Mouse (Mus musculus) cerebellum, postnatal 10 days (tissue): Measurements from ENCODE around the gene Arcn1.

Experiments used
- DNase-seq, 2 experiments: peaks; one replicate each; pipeline ENCODE4 v3.0.0; 2021; ENCODE audit warnings: mixed read lengths in 2 of 2

Gene Arcn1

DNA sequence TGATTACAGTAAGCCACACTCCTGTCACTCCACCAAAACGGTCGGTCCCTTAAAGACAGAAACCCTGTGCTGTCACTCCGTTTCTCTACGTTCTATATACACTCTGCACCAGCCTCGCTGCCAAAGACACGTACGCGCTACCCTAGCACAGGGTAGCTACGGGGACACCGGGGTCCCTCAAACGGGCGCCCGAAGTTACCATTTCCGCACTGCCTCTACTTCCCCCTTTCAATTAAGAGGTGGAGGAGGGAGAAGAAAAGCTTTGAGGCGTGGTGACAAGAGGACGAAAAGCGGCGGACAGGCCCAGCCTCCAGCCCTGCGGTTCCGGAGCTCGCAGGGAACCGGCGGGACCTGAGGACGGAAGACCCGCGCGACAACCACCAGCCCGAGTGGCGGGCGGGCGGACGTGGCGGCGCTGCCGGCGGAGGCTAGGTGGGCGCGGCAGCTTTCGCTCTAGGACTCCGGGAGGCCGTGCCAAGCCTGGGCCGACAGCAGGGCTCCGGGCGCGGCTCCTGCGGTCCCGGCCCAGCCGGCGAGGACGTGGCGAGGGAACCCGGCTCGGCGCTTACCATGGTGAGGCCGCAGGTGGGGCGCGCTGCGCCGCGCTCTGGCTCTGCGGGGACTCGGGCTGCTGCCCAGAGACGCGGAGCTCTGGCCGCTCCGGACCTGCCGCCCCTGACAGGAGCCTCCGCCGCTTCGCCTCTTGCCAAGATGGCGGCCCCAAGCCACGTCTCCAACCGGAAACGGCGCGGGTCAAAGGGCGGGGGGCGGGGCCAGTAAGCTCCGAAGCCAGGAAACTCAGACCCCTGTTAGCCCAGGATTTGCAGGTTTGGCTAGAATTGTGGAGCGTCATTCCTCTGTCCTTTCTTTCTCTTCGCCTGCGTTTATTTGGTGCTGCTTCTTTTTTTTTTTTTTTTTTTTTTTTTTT lies at the start of gene Arcn1, which contains the start of gene Ift46:
Gene Arcn1 (minus strand): TSS at position 745 of the 928 bp plus-strand sequence.
Gene Ift46 (plus strand): TSS at position 808 of the 928 bp plus-strand sequence.
- DNase-seq: peak; percentile 93 to 94

DNA sequence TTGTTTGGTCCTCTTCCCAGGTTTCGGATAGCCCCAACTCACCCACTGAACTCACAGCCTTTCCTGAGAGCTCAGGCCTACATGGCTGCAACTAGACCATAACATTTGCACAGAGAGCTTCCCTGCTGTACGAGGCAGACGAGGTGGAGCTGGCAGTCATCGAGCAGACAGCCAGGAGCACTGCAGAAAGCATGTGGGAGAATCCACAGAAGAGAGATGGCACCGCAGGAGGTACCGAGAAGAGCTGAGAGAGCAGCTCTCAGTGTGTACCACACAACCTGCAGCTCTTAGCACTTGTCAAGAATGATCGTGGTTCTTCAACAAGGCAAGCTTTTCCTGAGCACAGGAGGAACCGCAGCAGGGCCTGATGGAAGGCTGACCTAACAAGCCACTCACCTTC lies 46.5 kb upstream of the Arcn1 start:
- DNase-seq: no peak

GRCm38 (mm10) chr9:44810316-44810715 lies 42.7 kb upstream of the Arcn1 start:
- DNase-seq: no peak

DNA sequence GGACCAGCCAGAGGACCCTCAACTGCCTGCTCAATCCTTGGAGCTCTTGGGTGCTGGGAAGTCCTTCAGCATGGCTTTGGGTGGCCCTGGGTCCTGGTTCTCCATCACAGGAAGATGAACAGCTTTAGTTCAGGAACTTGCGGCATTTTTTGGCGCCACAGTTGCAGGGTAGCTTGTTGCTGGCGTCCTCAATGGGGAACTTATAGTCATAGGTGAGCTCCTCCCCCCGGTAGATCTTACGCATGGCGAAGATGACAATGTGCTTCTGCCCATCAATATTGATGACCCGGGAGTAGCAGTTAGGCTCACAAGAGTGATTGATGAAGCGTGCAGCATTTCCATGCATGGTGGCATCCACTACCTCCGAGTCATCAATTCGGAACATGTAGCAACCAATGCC lies 40.1 kb upstream of the Arcn1 start:
- no peak for DNase-seq

DNA sequence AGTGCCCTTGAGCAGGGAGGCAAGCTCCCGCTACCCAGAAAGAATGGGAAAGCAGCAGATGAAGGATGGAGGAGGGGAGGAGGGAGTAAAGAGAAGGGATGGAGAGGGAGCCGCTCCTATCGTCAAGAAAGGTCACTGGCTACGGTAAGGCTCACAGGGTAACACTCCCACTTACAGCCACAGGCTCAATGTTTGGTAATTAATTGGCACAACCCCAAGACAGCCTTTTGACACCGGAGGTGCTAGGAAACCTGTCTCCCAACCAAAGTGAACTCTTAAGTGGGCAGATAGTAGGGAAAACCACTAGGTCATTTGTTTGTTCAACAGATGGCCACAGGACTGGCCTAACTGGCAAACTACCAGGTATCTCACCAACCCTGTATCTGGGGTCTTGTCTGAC lies 39.5 kb upstream of the Arcn1 start:
- no peak for DNase-seq

- no peak for DNase-seq
Measured at GRCm38 (mm10) chr9:44805536-44805935, 37.9 kb upstream of the Arcn1 start.

DNA sequence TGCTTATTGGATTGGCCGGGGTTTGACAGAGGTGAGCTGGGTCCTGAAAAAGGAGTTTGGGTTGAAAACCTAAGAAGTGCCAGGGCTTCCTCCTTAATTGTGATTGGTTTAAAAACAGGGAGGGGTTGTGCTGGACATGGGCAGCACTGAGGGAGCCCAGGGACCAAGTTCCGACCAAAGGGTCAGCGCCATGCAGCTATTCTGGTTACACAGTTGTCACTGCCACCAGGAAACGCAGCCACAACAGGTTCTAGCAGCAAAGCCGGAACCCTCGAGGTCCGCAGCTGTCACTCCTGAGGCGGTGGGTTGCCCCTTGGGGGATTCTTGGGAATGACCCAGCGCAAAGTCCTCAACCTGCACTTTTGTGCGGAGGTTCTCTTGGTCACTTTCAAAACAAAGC lies 37.0 kb upstream of the Arcn1 start:
- DNase-seq: no peak

DNA sequence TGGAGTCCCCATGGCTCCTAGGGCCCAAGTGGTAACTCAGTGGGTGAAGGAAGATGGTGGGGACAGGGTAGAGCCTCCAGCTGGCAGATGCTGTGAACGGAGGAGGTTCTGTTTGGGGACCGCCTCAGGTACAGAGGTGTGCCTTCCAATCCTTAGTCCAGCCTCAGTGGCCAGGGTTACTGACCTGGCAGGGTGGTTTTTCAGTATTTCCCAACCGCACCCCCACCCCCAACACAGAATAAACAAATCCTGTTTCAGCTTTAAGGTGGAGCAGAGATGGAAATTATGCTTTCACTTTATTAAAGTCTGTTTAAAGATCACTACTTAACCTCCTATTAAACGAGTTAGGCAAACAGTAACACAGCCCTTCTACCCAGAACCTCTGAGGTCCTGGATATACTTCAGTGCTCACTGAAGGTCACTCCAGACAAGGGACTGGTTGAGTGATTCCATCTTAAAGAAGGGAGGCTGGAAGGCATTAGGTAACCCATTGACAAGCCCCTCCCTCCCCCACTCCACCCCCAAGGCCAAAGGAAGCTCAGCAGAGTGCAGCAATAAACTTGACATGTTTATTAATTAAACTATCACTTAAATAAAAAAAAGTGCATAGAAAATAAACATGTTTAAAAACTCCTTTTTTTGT lies 35.3 kb upstream of the Arcn1 start, which contains the start of gene Ttc36:
Gene Ttc36 (minus strand): TSS at position 265 of the 643 bp plus-strand sequence.
- DNase-seq: no peak

GRCm38 (mm10) chr9:44801669-44802068 lies 34.0 kb upstream of the Arcn1 start:
- DNase-seq: no peak

DNA sequence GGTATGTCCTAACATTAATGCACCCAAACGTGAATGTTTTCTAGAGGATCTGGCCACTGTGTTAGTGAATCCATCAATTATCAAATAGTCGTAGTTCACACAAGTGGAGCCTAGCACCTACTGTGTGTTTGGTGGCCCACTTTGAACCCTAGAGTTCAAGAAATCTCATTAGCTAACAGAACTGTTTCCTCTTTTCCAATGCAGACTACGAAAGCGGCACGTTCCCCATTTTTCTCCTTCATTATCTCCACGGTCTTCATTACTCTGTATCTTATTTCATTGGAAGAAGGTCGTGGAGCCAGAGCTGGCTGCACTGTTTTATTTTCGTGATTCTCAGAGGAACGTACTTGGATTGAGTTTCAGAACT lies 32.3 kb upstream of the Arcn1 start:
- DNase-seq: no peak

DNA sequence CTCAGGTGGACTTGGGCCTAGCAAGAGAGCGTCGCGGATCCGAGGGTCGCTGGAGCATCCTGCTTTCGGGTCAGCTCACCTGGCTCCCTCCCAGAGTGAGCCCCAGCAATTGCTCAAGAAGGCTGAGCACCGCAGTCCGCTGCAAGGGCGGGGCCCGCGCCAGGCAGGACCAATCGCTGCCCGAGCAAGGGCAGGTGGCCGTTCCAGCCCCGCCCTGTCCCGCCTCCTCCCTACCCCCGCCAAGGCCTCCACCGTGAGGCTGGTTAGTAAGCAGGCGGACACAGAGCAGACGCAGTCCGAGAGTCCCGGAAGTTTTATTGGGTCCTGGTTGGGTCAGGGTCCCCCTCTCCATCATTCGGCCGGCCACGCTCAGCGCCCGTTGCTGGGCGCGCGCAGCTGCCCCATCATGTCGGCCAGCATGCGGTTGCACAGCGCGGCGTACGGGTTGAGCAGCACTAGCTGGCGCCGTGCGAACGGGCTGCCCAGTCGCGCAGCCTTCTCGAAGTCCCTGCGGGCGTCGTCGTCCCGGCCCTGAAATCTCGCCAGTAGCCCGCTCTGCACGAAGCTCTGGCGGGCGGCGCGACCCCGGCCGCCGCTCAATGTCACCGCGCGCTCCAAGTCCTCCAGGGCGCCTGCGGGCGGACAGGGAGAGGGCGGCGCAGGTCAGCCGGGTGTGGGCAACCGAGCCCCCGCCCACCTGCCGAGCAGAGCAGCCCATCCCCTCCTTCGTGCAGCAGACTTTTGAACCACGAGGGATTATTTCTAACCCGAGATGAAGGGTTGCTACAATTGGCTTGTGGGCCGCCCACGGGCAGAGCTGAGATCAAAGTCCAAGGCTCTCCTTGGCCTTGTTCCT lies 31.7 kb upstream of the Arcn1 start, which contains the start of gene Tmem25:
Gene Tmem25 (minus strand): TSS at position 206 of the 856 bp plus-strand sequence.
- DNase-seq: peak; percentile 96 to 97

DNA sequence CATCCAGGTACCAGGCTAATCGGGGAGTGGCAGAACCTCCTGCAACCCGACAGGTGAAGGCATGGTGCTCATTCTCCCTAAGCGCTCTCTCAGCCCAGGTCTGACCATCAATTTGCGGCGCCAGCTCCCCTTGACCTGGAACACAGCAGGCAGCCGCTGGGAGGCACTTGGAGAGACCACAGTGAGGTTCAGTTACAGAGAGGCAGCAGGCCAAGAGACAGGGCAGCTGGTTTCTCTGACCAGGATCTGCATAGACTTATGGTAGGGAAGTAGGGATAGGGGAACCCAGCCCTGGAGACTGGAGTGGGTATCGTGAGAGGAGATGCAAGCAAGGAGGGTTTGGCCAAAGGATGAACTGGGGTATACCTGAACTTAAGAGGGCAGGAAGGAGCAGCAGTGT lies 30.7 kb upstream of the Arcn1 start:
- peak in 1 of 2 experiments; percentile 42 for DNase-seq

DNA sequence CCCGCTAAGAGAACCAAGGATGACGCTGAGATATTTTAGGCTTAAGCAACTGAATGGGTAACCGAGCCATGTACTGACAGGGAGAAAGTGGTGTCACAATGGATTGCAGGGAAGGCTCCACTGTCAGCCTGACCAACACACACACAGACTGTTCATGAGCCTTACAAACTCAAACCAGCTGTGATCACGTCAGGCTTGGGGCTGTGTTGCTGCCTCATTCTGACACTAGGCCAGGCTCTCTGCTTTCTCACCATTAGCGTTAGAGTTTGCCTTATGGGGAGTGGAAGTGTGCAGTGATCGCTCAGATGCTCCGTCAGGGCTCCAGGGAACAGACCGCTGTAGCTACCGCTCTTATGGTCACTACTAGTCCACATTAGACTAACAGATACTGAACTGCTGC lies 25.2 kb upstream of the Arcn1 start:
- DNase-seq: no peak

GRCm38 (mm10) chr9:44772750-44773651 lies 5.4 kb upstream of the Arcn1 start:
- DNase-seq: peak; percentile 96 to 97

DNA sequence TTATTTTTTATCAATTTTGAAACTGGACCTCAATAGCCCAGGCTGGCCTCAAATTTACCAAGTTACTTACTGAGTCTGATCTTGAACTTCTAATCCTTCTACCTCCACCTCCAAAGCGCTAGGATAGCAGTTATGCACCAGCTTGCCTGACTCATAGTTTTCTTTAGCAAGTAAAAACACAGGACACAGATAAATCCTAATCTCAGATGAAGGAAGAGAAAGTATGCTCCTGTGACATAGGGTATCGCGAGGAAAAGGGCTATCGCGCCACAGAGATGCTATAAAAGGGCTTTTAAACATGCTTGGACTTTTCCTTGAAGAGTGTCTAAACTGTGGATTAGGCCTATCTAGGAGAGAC lies 4.7 kb upstream of the Arcn1 start:
- no peak for DNase-seq

- DNase-seq: no peak
Measured at GRCm38 (mm10) chr9:44771376-44771775, 3.7 kb upstream of the Arcn1 start.

DNA sequence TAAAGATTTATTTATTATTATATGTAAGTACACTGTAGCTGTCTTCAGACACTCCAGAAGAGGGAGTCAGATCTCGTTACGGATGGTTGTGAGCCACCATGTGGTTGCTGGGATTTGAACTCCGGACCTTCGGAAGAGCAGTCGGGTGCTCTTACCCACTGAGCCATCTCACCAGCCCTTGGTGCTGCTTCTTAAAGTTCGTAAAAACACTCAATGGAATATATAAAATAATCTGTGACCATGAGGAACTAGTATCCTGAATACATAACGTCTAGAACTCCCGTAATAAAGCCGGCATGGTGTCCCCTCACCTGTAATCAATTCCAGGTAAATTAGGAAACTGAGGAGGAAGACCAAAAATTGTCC lies 367 bp upstream of the Arcn1 start:
- peak in 1 of 2 experiments; percentile 20 for DNase-seq

GRCm38 (mm10) chr9:44760873-44761272 lies 6.8 kb downstream of the Arcn1 start:
- no peak for DNase-seq

GRCm38 (mm10) chr9:44748473-44748872 lies 19.2 kb downstream of the Arcn1 start:
- DNase-seq: peak in 1 of 2 experiments; percentile 43

GRCm38 (mm10) chr9:44747341-44747740 lies 20.3 kb downstream of the Arcn1 start:
- DNase-seq: no peak

DNA sequence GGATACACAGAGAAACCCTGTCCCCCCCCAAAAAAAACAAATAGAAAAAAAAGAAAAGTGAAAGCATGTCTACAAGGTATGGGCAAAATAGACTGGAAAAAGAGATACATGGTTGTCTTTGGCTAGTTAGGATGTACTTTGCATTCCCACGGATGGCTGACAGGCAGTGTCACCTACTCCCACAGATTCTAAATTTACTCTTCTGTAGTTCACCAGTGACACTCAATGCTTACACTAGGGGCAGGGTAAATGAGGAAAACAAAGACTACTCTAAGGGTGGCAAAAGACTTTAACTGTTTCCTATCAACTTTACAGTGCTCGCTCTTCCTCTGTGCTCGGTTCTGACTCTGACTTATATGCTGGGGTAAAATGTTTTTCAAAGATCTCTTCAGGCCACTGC lies 21.0 kb downstream of the Arcn1 start:
- no peak for DNase-seq

GRCm38 (mm10) chr9:44745371-44745770 lies 22.3 kb downstream of the Arcn1 start:
- DNase-seq: no peak
